In genomic region chr9:99357561-99357920, GRCm38 (mm10) we compare ENCODE assay signal across 8 mouse cellular contexts. TPM values are rescaled to one million over a fixed set of nuclear protein-coding genes. Genes with fewer than 3 reads are reported as not detected.
DNase-seq lines count a peak whose midpoint lies in the region; ATAC-seq and TF ChIP-seq lines count a peak whose summit lies in the region.

No protein-coding gene starts in this region.

- ATAC-seq in liver, embryonic 13.5 days (ENCODE audit: low read depth) = no peak

- no peaks in the 10 kb centered on the region for H3K9me3 ChIP-seq in liver, embryonic 13.5 days (replicated peaks)

- H3K4me3 ChIP-seq in testis, adult 2 months (ENCODE audit: control insufficient read depth, low read depth, low read length) = peak overlapping the region; percentile 83
- peak overlapping the region; percentile 44 for H3K4me3 ChIP-seq in liver, embryonic 13.5 days (replicated peaks)

- no peak overlapping the region for H3K9ac ChIP-seq in liver, embryonic 13.5 days

- peak; percentile 63 for DNase-seq in embryo, embryonic 10 days (ENCODE audit: low spot score)
- no peak for DNase-seq in embryo, embryonic 9.5 days (ENCODE audit: extremely low spot score)
- DNase-seq in testis, postnatal 14 days (ENCODE audit: low spot score) = no peak
- DNase-seq in liver, embryonic 13.5 days = no peak
- DNase-seq in right cerebral cortex, adult 18-20 months = no peak
- no peak for DNase-seq in natural killer cell, adult 2 months (ENCODE audit: low spot score in 2 of 2)
- DNase-seq in urinary bladder, adult 18-20 months (ENCODE audit: low spot score in 2 of 2) = no peak

- peaks cover 16% of the 10 kb centered on the region for H3K4me1 ChIP-seq in testis, adult 2 months (ENCODE audit: control insufficient read depth, insufficient read depth, low read length)
- H3K4me1 ChIP-seq in liver, embryonic 13.5 days (replicated peaks) = peaks cover 11% of the 10 kb centered on the region

- no peak for TF ChIP-seq CTCF in testis, adult 2 months (IDR thresholded peaks at IDR 0.05; ENCODE audit: control insufficient read depth, insufficient read depth, insufficient replicate concordance, low read depth, low read length)

- no peaks in the 10 kb centered on the region for H3K36me3 ChIP-seq in testis, adult 2 months (ENCODE audit: control insufficient read depth, insufficient read depth, low read length)
- H3K36me3 ChIP-seq in liver, embryonic 13.5 days = no peaks in the 10 kb centered on the region

- H3K27me3 ChIP-seq in testis, adult 2 months (ENCODE audit: control insufficient read depth, insufficient read depth, low read length) = peaks cover 2% of the 10 kb centered on the region; the same call in 1 of the 2 replicates
- H3K27me3 ChIP-seq in liver, embryonic 13.5 days = peaks cover 78% of the 10 kb centered on the region

- WGBS in liver, embryonic 13.5 days (ENCODE audit: insufficient replicate concordance) = 6% methylated on average over 19 of the region's 19 CpGs

- H3K4me2 ChIP-seq in liver, embryonic 13.5 days = peak overlapping the region; percentile 66

- TF ChIP-seq POLR2A in testis, adult 2 months (IDR thresholded peaks at IDR 0.05; ENCODE audit: control insufficient read depth, low read depth, low read length) = no peak

- H3K27ac ChIP-seq in testis, adult 2 months (ENCODE audit: control insufficient read depth, insufficient read depth, low read depth, low read length) = no peak overlapping the region
- no peak overlapping the region for H3K27ac ChIP-seq in liver, embryonic 13.5 days

RNA-seq across cellular contexts. Expression of gene Esyt3, which starts 0.8 kb away (rescaled TPM):
- polyA plus RNA-seq in testis, adult 2 months (2012; rRNA removed) = 61.3 and 70.7 TPM in 2 replicates
- polyA plus RNA-seq in liver, embryonic 13.5 days (2015; fragmentation: Nextera tagmentation; extraction: Ambion mirVana) = 0.03 and 0.14 TPM in 2 replicates

Comparison
In these comparisons a context has a peak if more than half of its experiments do, and no peak if none do; other contexts are left out.
1. RNA of gene Esyt3, which starts 0.8 kb away (polyA plus RNA-seq): 61.3 to 70.7 TPM in testis, adult 2 months; 0.03 to 0.14 TPM in liver, embryonic 13.5 days; every median in the first group is over 10 times any median in the second.